Mouse (Mus musculus) frontal cortex, postnatal 10 days (tissue): ENCODE measurements around the gene Duoxa2.

Source experiments
- DNase-seq, 2 experiments: peaks; one replicate each; pipeline ENCODE4 v3.0.0; 2022; ENCODE audit warnings: low spot score in 2 of 2, mixed read lengths in 1 of 2

Gene Duoxa2

GRCm38 (mm10) chr2:122351931-122352329 is 53.2 kb downstream of the Duoxa2 start:
- peak; percentile 70 to 71 for DNase-seq
